17 mouse cellular contexts compared by ENCODE assay signal in the genomic region with DNA sequence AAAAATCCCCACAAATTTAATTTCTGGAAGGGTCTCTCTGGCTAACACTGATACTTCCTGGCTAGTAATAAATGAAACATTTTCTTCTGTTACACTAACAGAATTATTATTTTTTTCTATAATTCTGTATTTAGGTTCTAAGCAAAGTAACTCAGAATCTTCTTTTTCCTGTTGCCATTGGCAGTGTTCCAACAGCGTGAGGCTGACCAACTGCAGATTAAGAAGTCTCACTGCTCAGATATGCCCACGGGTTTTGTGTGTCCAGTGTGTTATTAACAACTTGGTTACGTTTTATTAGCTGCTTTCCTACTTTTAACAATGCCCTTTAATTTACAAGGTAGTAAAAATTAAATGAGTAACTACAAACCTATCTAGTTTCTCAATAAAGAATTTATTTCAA. TPM values are rescaled to one million over a fixed set of nuclear protein-coding genes. Genes with fewer than 3 reads are reported as not detected.
DNase-seq lines count a peak whose midpoint lies in the region; ATAC-seq and TF ChIP-seq lines count a peak whose summit lies in the region.
"Had no signal": no experiment of that assay in that cellular context is flagged by ENCODE, and none has a peak within 500 bp of the region (broad histone marks: within the 10 kb centered on the region; RNA-seq: fewer than 3 reads in every experiment).

No protein-coding gene starts in this region.

- no peak overlapping the region for H3K9ac ChIP-seq in heart, postnatal 0 days (replicated peaks; ENCODE audit: low read depth, low read length)
- H3K9ac ChIP-seq: embryonic facial prominence, embryonic 13.5 days; forebrain, embryonic 15.5 days; heart, embryonic 15.5 days; hindbrain, embryonic 15.5 days; neural tube, embryonic 15.5 days had no signal

- DNase-seq in heart, postnatal 0 days (ENCODE audit: low spot score) = peak; percentile 11
- no peak for DNase-seq in heart, adult 8-10 months (ENCODE audit: low spot score)
- DNase-seq in thymus, adult 2 months = no peak
- no peak for DNase-seq in thymus, adult 18-20 months
- no peak for DNase-seq in left cerebral cortex, postnatal 25 days (ENCODE audit: low spot score in 2 of 2)
- DNase-seq in adrenal gland, postnatal 36 days = no peak
- DNase-seq: B cell, adult 2 months; layer of hippocampus, adult 9-11 months had no signal

- no peak overlapping the region for H3ac ChIP-seq in myocyte (ENCODE audit: control insufficient read depth, insufficient read length)

- 29% methylated on average over 3 of the region's 3 CpGs for WGBS in heart, postnatal 0 days
- 73% methylated on average over 3 of the region's 3 CpGs for WGBS in thymus, adult 2 months

- H3K27ac ChIP-seq in heart, postnatal 0 days (ENCODE audit: low read depth) = peak overlapping the region; percentile 47; the same call in 1 of the 2 replicates
- peak overlapping the region; percentile 96 for H3K27ac ChIP-seq in thymus, adult 2 months (ENCODE audit: control insufficient read depth, insufficient read depth, low read length)
- H3K27ac ChIP-seq: embryonic facial prominence, embryonic 13.5 days; forebrain, embryonic 15.5 days; heart, embryonic 15.5 days; hindbrain, embryonic 15.5 days; neural tube, embryonic 15.5 days had no signal

- H3K79me2 ChIP-seq in myocyte (ENCODE audit: control insufficient read depth, insufficient read depth) = no peaks in the 10 kb centered on the region

- intact Hi-C loops in left cerebral cortex, postnatal 25 days (cut with DNase I) = no loop called here

- no peak for TF ChIP-seq POLR2A in thymus, adult 2 months (IDR thresholded peaks at IDR 0.05; ENCODE audit: control insufficient read depth, extremely low read depth, insufficient read depth, low read length, poor library complexity)
- no peak for TF ChIP-seq POLR2A in myocyte (IDR thresholded peaks at IDR 0.05; ENCODE audit: insufficient read length, low read depth)

- H3K9me3 ChIP-seq in heart, postnatal 0 days (replicated peaks; ENCODE audit: control insufficient read depth, low read length) = no peaks in the 10 kb centered on the region
- H3K9me3 ChIP-seq in erythroblast, embryonic 14.5 days (ENCODE audit: control insufficient read depth, low read length) = no peaks in the 10 kb centered on the region
- H3K9me3 ChIP-seq: embryonic facial prominence, embryonic 13.5 days; forebrain, embryonic 15.5 days; G1E; heart, embryonic 15.5 days; hindbrain, embryonic 15.5 days; neural tube, embryonic 15.5 days had no signal

- no peak overlapping the region for H3K4me2 ChIP-seq in heart, postnatal 0 days (ENCODE audit: low read depth, low read length)
- H3K4me2 ChIP-seq in myocyte (ENCODE audit: low read depth) = peak overlapping the region; percentile 34
- H3K4me2 ChIP-seq: embryonic facial prominence, embryonic 13.5 days; forebrain, embryonic 15.5 days; heart, embryonic 15.5 days; hindbrain, embryonic 15.5 days; neural tube, embryonic 15.5 days had no signal

- TF ChIP-seq CTCF in heart, postnatal 0 days (IDR thresholded peaks at IDR 0.05; ENCODE audit: low read depth) = no peak
- TF ChIP-seq CTCF in thymus, adult 2 months (IDR thresholded peaks at IDR 0.05; ENCODE audit: borderline replicate concordance, control insufficient read depth, extremely low read depth, insufficient read depth, low read length, poor library complexity) = no peak

- no peak overlapping the region for H3K4me3 ChIP-seq in heart, postnatal 0 days (ENCODE audit: low read depth, low read length)
- no peak overlapping the region for H3K4me3 ChIP-seq in thymus, adult 2 months (ENCODE audit: control insufficient read depth, insufficient read depth, low read length)
- peak overlapping the region; percentile 27 for H3K4me3 ChIP-seq in erythroblast, embryonic 14.5 days (replicated peaks)
- H3K4me3 ChIP-seq in myocyte = no peak overlapping the region
- H3K4me3 ChIP-seq: embryonic facial prominence, embryonic 13.5 days; forebrain, embryonic 15.5 days; heart, embryonic 15.5 days; hindbrain, embryonic 15.5 days; neural tube, embryonic 15.5 days had no signal

- no peaks in the 10 kb centered on the region for H3K36me3 ChIP-seq in heart, postnatal 0 days (replicated peaks; ENCODE audit: control insufficient read depth, insufficient read depth, low read length)
- no peaks in the 10 kb centered on the region for H3K36me3 ChIP-seq in thymus, adult 2 months (ENCODE audit: control insufficient read depth, insufficient read depth, low read length)
- H3K36me3 ChIP-seq in erythroblast, embryonic 14.5 days (ENCODE audit: control insufficient read depth) = no peaks in the 10 kb centered on the region; the same call in 1 of the 2 replicates
- H3K36me3 ChIP-seq in myocyte (ENCODE audit: control insufficient read depth, insufficient read depth) = no peaks in the 10 kb centered on the region
- H3K36me3 ChIP-seq: embryonic facial prominence, embryonic 13.5 days; forebrain, embryonic 15.5 days; G1E; heart, embryonic 15.5 days; hindbrain, embryonic 15.5 days; neural tube, embryonic 15.5 days had no signal

- no peaks in the 10 kb centered on the region for H3K27me3 ChIP-seq in heart, postnatal 0 days (ENCODE audit: control insufficient read depth, insufficient read depth, low read length)
- no peaks in the 10 kb centered on the region for H3K27me3 ChIP-seq in thymus, adult 2 months (ENCODE audit: control insufficient read depth, insufficient read depth, low read length)
- H3K27me3 ChIP-seq in erythroblast, embryonic 14.5 days (ENCODE audit: control insufficient read depth) = no peaks in the 10 kb centered on the region
- no peaks in the 10 kb centered on the region for H3K27me3 ChIP-seq in myocyte (ENCODE audit: control insufficient read depth, insufficient read depth, insufficient read length)
- H3K27me3 ChIP-seq: CH12.LX; embryonic facial prominence, embryonic 13.5 days; forebrain, embryonic 15.5 days; heart, embryonic 15.5 days; hindbrain, embryonic 15.5 days; neural tube, embryonic 15.5 days had no signal

- no peak for ATAC-seq in heart, postnatal 0 days (ENCODE audit: insufficient read depth, low read depth)
- ATAC-seq: forebrain, embryonic 15.5 days had no signal

- H3K4me1 ChIP-seq in heart, postnatal 0 days (ENCODE audit: control insufficient read depth, insufficient read depth) = peaks cover 6% of the 10 kb centered on the region; the same call in 1 of the 2 replicates
- peaks cover 37% of the 10 kb centered on the region for H3K4me1 ChIP-seq in thymus, adult 2 months (replicated peaks; ENCODE audit: control insufficient read depth, insufficient read depth, low read length)
- H3K4me1 ChIP-seq in erythroblast, embryonic 14.5 days (ENCODE audit: control insufficient read depth) = peaks cover 56% of the 10 kb centered on the region
- H3K4me1 ChIP-seq: forebrain, embryonic 15.5 days; hindbrain, embryonic 15.5 days had no signal

- TF ChIP-seq EP300 in heart, postnatal 0 days (IDR thresholded peaks at IDR 0.05; ENCODE audit: low read depth) = no peak

TF ChIP-seq in myocyte, 11 proteins besides CTCF, POLR2A, EP300 and RAD21:
- no peak for TF ChIP-seq MYOD1 (IDR thresholded peaks at IDR 0.05; ENCODE audit: control insufficient read depth in 1 of 3, insufficient read length in 2 of 3, low read depth in 2 of 3)
- TF ChIP-seq USF1 (IDR thresholded peaks at IDR 0.05; ENCODE audit: low read depth) = no peak
- TF ChIP-seq TCF3 (IDR thresholded peaks at IDR 0.05; ENCODE audit: insufficient read length, low read depth) = no peak
- no peak for TF ChIP-seq MAX (IDR thresholded peaks at IDR 0.05; ENCODE audit: low read depth)
- TF ChIP-seq SRF (IDR thresholded peaks at IDR 0.05; ENCODE audit: control insufficient read depth, insufficient read length, low read depth) = no peak
- TF ChIP-seq E2F4 (IDR thresholded peaks at IDR 0.05; ENCODE audit: insufficient read depth) = no peak

RNA-seq across cellular contexts. Expression of a gene that starts 46.7 kb away (rescaled TPM):
- 18.9 and 23.6 TPM in 2 replicates for total RNA-seq in heart, postnatal 0 days (2014; rRNA removed; ENCODE audit: low replicate concordance)
- polyA plus RNA-seq in heart, postnatal 0 days (2015; fragmentation: Nextera tagmentation; extraction: Ambion mirVana) = 17.6 and 17.8 TPM in 2 replicates
- total RNA-seq in heart, adult 8-10 months (2022) = 10 to 100 TPM; 18.6 to 24.4 (median 21.0) TPM
- 46.2 and 51.7 TPM in 2 replicates for polyA plus RNA-seq in thymus, adult 2 months (2012; rRNA removed)
- 0.09 and 0.18 TPM in 2 replicates for polyA plus RNA-seq in erythroblast, embryonic 14.5 days (2012)
- polyA plus RNA-seq in myocyte (2012; fragmentation: generic; extraction: Trizol) = 18.4 TPM
- 10 to 100 TPM; 39.8 to 42.1 TPM for total RNA-seq in left cerebral cortex, postnatal 25 days (2021)
- 10 to 100 TPM; 29.9 to 40.6 TPM for total RNA-seq in adrenal gland, postnatal 36 days (2021)

RNA-seq across cellular contexts. Expression of a gene that starts 46.8 kb away (rescaled TPM):
- total RNA-seq in heart, postnatal 0 days (2014; rRNA removed; ENCODE audit: low replicate concordance) = 107 and 193 TPM in 2 replicates
- 495 and 540 TPM in 2 replicates for polyA plus RNA-seq in heart, postnatal 0 days (2015; fragmentation: Nextera tagmentation; extraction: Ambion mirVana)
- total RNA-seq in heart, adult 8-10 months (2022) = 10 to 100 TPM; 77.8 to 97.3 (median 89.0) TPM
- polyA plus RNA-seq in thymus, adult 2 months (2012; rRNA removed) = 107 and 133 TPM in 2 replicates
- polyA plus RNA-seq in erythroblast, embryonic 14.5 days (2012) = 65.4 and 99.1 TPM in 2 replicates
- polyA plus RNA-seq in myocyte (2012; fragmentation: generic; extraction: Trizol) = 88.6 TPM
- 100 to 1,000 TPM; 142 to 143 TPM for total RNA-seq in left cerebral cortex, postnatal 25 days (2021)
- 100 to 1,000 TPM; 141 to 161 TPM for total RNA-seq in adrenal gland, postnatal 36 days (2021)
